Mouse (Mus musculus) heart, embryonic 10.5 days (tissue): Measurements from ENCODE around the gene Strn3. TPM values are rescaled to one million over a fixed set of nuclear protein-coding genes. Genes with fewer than 3 reads are reported as not detected.

Experiments
- DNase-seq: peaks from one replicate; pipeline ENCODE4 v3.0.0-alpha.2; 2017; ENCODE audit warnings: low spot score
- H3K27ac ChIP-seq: fragments of 300-500 bp; sonication (generic); 2 replicates; pipeline ENCODE4 v1.5.1; 2016; ENCODE audit warnings: mild to moderate bottlenecking
- H3K27me3 ChIP-seq: fragments of 300-500 bp; sonication (generic); 2 replicates; pipeline ENCODE4 v1.6.1; 2016; ENCODE audit warnings: mild to moderate bottlenecking; ENCODE audit not compliant: poor library complexity, insufficient read depth, severe bottlenecking
- H3K36me3 ChIP-seq: fragments of 300-500 bp; sonication (generic); 2 replicates; pipeline ENCODE4 v1.6.1; 2016; ENCODE audit warnings: mild to moderate bottlenecking, moderate library complexity
- H3K4me1 ChIP-seq: fragments of 300-500 bp; sonication (generic); 2 replicates; pipeline ENCODE4 v1.6.1; 2016; ENCODE audit warnings: mild to moderate bottlenecking
- H3K4me3 ChIP-seq: fragments of 300-500 bp; sonication (generic); 2 replicates; pipeline ENCODE4 v1.5.1; 2016; ENCODE audit warnings: mild to moderate bottlenecking, moderate library complexity
- H3K9me3 ChIP-seq: fragments of 300-500 bp; sonication (generic); 2 replicates; pipeline ENCODE4 v1.6.1; 2016; ENCODE audit warnings: mild to moderate bottlenecking, moderate library complexity
- WGBS: fragments of 180-500 bp; shearing (Covaris S2); methylation state at CpG from one replicate; pipeline ENCODE4 v1.1.7; 2016; 5-methylcytosine and 5-hydroxymethylcytosine counted together
- polyA plus RNA-seq: library from polyadenylated mRNA; unstranded; fragments of >200 nt; fragmentation: Nextera tagmentation; extraction: Ambion mirVana; gene quantifications from 2 replicates; pipeline ENCODE4 v1.2.1, GENCODE M21; 2016

The Strn3 gene
- 37.6 and 39.3 TPM in 2 replicates for polyA plus RNA-seq

DNA sequence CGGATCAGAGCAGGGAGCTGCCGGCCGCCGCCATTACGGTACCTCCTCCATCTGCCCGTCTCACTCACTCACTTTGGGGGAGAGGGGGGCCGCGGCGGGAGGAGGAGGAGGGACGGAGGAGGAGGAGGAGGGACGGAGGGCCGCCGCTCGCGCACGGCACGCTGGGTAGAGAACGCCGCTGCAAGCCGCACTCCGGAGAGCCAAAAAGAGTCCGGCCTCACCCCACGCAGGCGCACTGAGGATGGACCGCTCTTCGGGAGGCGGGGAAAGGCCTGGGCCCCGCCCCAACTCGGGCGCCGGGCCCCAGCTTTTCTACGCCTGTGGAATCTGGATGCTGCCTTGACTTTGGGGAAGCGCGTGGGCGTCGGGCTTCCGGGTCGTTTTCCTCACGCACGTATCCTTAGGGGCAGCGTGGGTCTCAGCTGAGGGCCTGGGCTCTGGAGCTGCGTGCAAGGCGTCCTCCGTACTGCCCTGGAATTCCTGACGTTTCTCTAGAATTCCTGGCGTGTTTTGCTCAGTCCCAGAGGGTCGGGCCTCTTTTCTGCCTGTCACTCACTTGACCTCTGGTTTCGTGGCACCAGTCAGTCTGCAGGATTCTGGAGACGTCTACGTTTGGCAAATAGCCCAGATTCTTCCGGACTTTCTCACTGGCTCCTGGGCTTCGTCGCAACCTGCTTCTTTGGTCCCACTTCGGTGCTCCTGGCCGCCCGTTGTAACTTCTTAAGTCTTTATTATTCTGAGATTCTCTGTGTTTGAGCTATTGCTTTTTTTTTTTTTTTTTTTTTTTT lies at the start of gene Strn3:
Gene Strn3, minus strand, starts transcription at position 53 of the 788 bp plus-strand sequence.
- Histone ChIP-seq H3K4me3 (peak within 1 kb of the TSS; percentile 95), H3K36me3 (no peaks in the 10 kb centered on the region), H3K27me3 (no peaks in the 10 kb centered on the region), H3K27ac (peak within 1 kb of the TSS; percentile 100), H3K9me3 (no peaks in the 10 kb centered on the region), H3K4me1 (peaks cover 35% of the 10 kb centered on the region)
- under 1% methylated on average over 48 of the region's 56 CpGs for WGBS
- peak; percentile 99 for DNase-seq

GRCm38 (mm10) chr12:51736807-51737206 lies 45.1 kb upstream of the Strn3 start:
- Histone ChIP-seq H3K9me3 (no peaks in the 10 kb centered on the region), H3K27me3 (no peaks in the 10 kb centered on the region), H3K4me1 (peaks cover 18% of the 10 kb centered on the region), H3K4me3 (no peak overlapping the region), H3K27ac (no peak overlapping the region), H3K36me3 (peaks cover 10% of the 10 kb centered on the region)
- DNase-seq: no peak
- WGBS: 97% methylated on average over 1 of the region's 1 CpGs

DNA sequence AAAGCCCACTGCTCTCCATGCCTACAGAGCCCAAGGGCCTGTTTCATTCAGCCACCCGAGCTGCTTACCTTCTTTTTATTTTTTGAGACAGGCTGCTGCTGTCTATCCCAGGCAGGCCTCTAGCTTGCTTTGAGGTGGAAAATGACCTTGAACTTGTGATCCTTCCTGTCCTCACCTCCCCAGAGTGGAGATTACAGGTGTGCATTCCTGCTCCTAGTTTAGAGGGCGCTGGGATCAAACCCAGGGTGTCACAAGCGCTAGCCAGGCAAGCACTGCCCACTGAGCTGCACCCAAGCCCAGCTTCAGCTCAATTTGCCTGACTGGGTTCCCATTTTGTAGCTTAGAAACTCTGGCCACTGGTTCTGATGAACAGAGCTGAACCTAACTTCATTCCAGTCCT lies 44.7 kb upstream of the Strn3 start:
- H3K36me3 ChIP-seq: peaks cover 7% of the 10 kb centered on the region; the same call in 1 of the 2 replicates
- peaks cover 18% of the 10 kb centered on the region for H3K4me1 ChIP-seq
- no peaks in the 10 kb centered on the region for H3K27me3 ChIP-seq
- DNase-seq: no peak
- no peaks in the 10 kb centered on the region for H3K9me3 ChIP-seq
- 54% methylated on average over 3 of the region's 3 CpGs for WGBS
- peak overlapping the region; percentile 75 for H3K27ac ChIP-seq
- no peak overlapping the region for H3K4me3 ChIP-seq

DNA sequence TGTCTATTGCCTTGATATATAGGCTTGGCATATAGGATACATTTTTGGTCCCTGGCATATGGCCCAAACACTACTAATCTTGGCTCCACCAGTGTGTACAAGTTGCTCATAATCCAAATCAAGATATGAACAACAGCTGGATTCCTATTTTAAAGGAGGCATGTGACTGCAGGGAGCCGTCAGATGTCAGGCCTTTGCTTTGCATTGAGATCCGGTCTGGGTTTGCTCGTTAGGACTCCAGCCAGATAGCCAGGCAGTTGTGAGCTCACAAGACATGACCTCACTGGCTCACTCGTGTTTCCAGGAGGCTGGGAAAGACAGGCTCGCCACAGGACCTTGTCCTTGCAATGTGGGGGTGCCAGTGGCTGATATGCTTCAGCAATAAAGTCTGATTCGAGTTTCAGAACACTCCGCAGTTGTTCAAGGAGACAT lies 44.2 kb upstream of the Strn3 start:
- H3K4me1 ChIP-seq: peaks cover 18% of the 10 kb centered on the region
- H3K4me3 ChIP-seq: no peak overlapping the region
- WGBS: 41% methylated on average over 7 of the region's 7 CpGs
- H3K27me3 ChIP-seq: no peaks in the 10 kb centered on the region
- peaks cover 8% of the 10 kb centered on the region; the same call in 1 of the 2 replicates for H3K36me3 ChIP-seq
- H3K9me3 ChIP-seq: no peaks in the 10 kb centered on the region
- no peak for DNase-seq
- H3K27ac ChIP-seq: peak overlapping the region; percentile 75

GRCm38 (mm10) chr12:51734605-51735211 lies 43.0 kb upstream of the Strn3 start:
- H3K36me3 ChIP-seq: peaks cover 12% of the 10 kb centered on the region; the same call in 1 of the 2 replicates
- peak overlapping the region; percentile 36; the same call in 1 of the 2 replicates for H3K27ac ChIP-seq
- no peaks in the 10 kb centered on the region for H3K27me3 ChIP-seq
- H3K9me3 ChIP-seq: no peaks in the 10 kb centered on the region
- no peak overlapping the region for H3K4me3 ChIP-seq
- H3K4me1 ChIP-seq: peaks cover 18% of the 10 kb centered on the region
- no peak for DNase-seq
- 67% methylated on average over 14 of the region's 14 CpGs for WGBS

- H3K27me3 ChIP-seq: no peaks in the 10 kb centered on the region
- peak overlapping the region; percentile 77; the same call in 1 of the 2 replicates for H3K27ac ChIP-seq
- H3K36me3 ChIP-seq: peaks cover 21% of the 10 kb centered on the region; the same call in 1 of the 2 replicates
- H3K9me3 ChIP-seq: no peaks in the 10 kb centered on the region
- peaks cover 23% of the 10 kb centered on the region for H3K4me1 ChIP-seq
- DNase-seq: no peak
- WGBS: 91% methylated on average over 9 of the region's 9 CpGs
- no peak overlapping the region for H3K4me3 ChIP-seq
These were observed 38.1 kb upstream of the Strn3 start for GRCm38 (mm10) chr12:51729827-51730226.

- no peaks in the 10 kb centered on the region for H3K9me3 ChIP-seq
- peak overlapping the region; percentile 77 for H3K27ac ChIP-seq
- DNase-seq: no peak
- WGBS: 38% methylated on average over 11 of the region's 11 CpGs
- H3K4me3 ChIP-seq: no peak overlapping the region
- H3K4me1 ChIP-seq: peaks cover 16% of the 10 kb centered on the region
- peaks cover 23% of the 10 kb centered on the region for H3K36me3 ChIP-seq
- H3K27me3 ChIP-seq: no peaks in the 10 kb centered on the region
These were observed 37.4 kb upstream of the Strn3 start for GRCm38 (mm10) chr12:51729058-51729457.

- no peaks in the 10 kb centered on the region for H3K9me3 ChIP-seq
- H3K4me3 ChIP-seq: no peak overlapping the region
- no peak overlapping the region for H3K27ac ChIP-seq
- no peaks in the 10 kb centered on the region for H3K4me1 ChIP-seq
- H3K36me3 ChIP-seq: peaks cover 38% of the 10 kb centered on the region
- no peaks in the 10 kb centered on the region for H3K27me3 ChIP-seq
- 86% methylated on average over 8 of the region's 8 CpGs for WGBS
- DNase-seq: no peak
These were observed 30.1 kb upstream of the Strn3 start for GRCm38 (mm10) chr12:51721836-51722235.

- no peak overlapping the region for H3K4me3 ChIP-seq
- WGBS: 85% methylated on average over 6 of the region's 6 CpGs
- H3K36me3 ChIP-seq: peaks cover 26% of the 10 kb centered on the region
- H3K9me3 ChIP-seq: no peaks in the 10 kb centered on the region
- no peaks in the 10 kb centered on the region for H3K4me1 ChIP-seq
- H3K27ac ChIP-seq: no peak overlapping the region
- no peak for DNase-seq
- H3K27me3 ChIP-seq: no peaks in the 10 kb centered on the region
These were observed 26.9 kb upstream of the Strn3 start for GRCm38 (mm10) chr12:51718617-51719016.

DNA sequence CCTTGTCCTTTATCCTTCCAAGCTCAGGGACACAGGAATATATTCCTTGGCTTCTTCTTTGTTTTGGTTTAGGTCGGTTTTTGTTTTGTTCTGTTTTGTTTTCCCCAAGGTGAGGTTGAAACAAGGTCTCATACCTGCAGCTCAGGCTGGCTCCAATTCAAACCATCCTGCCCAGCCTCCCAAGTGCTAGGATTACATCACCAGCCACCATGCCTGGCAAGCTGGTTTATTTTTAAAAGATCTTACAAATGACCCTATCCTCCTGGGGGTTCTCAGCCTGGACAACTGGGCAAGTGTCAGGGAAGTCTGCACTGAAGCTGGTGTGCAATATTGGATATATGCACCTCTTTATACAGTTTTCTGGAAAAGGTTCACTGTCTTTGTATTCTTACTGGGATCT lies 21.0 kb upstream of the Strn3 start:
- Histone ChIP-seq H3K4me1 (peaks cover 20% of the 10 kb centered on the region), H3K36me3 (peaks cover 2% of the 10 kb centered on the region; the same call in 1 of the 2 replicates), H3K4me3 (no peak overlapping the region), H3K27ac (no peak overlapping the region), H3K27me3 (no peaks in the 10 kb centered on the region), H3K9me3 (no peaks in the 10 kb centered on the region)
- DNase-seq: no peak
- 61% methylated on average over 1 of the region's 1 CpGs for WGBS

GRCm38 (mm10) chr12:51710154-51710553 lies 18.5 kb upstream of the Strn3 start:
- no peak overlapping the region for H3K4me3 ChIP-seq
- no peaks in the 10 kb centered on the region for H3K27me3 ChIP-seq
- H3K27ac ChIP-seq: no peak overlapping the region
- H3K4me1 ChIP-seq: peaks cover 26% of the 10 kb centered on the region
- WGBS: 55% methylated on average over 5 of the region's 5 CpGs
- H3K9me3 ChIP-seq: no peaks in the 10 kb centered on the region
- H3K36me3 ChIP-seq: no peaks in the 10 kb centered on the region
- DNase-seq: no peak

GRCm38 (mm10) chr12:51709741-51710140 lies 18.0 kb upstream of the Strn3 start:
- no peaks in the 10 kb centered on the region for H3K27me3 ChIP-seq
- H3K9me3 ChIP-seq: no peaks in the 10 kb centered on the region
- DNase-seq: no peak
- H3K36me3 ChIP-seq: no peaks in the 10 kb centered on the region
- WGBS: 74% methylated on average over 3 of the region's 3 CpGs
- H3K27ac ChIP-seq: no peak overlapping the region
- peaks cover 27% of the 10 kb centered on the region for H3K4me1 ChIP-seq
- no peak overlapping the region for H3K4me3 ChIP-seq
